11 mouse cellular contexts compared by ENCODE assay signal in genomic region chr5:115483385-115483784, GRCm38 (mm10). TPM values are rescaled to one million over a fixed set of nuclear protein-coding genes. Genes with fewer than 3 reads are reported as not detected.
DNase-seq lines count a peak whose midpoint lies in the region; ATAC-seq and TF ChIP-seq lines count a peak whose summit lies in the region.
"Had no signal": no experiment of that assay in that cellular context is flagged by ENCODE, and none has a peak within 500 bp of the region (broad histone marks: within the 10 kb centered on the region; RNA-seq: fewer than 3 reads in every experiment).

No protein-coding gene starts in this region.

- no peaks in the 10 kb centered on the region for H3K9me3 ChIP-seq in lung, postnatal 0 days (ENCODE audit: low read length)

- H3K79me2 ChIP-seq in heart, adult 2 months (replicated peaks; ENCODE audit: control insufficient read depth, insufficient read depth, low read length) = no peaks in the 10 kb centered on the region; the same call in 1 of the 2 replicates
- H3K79me2 ChIP-seq in macrophage (ENCODE audit: inconsistent target) = no peaks in the 10 kb centered on the region; the same call in 1 of the 2 replicates

- no peak for TF ChIP-seq EP300 in heart, adult 2 months (IDR thresholded peaks at IDR 0.05; ENCODE audit: insufficient read depth, low read depth, low read length)
- TF ChIP-seq EP300 in lung, postnatal 0 days (IDR thresholded peaks at IDR 0.05) = no peak

- TF ChIP-seq CTCF in heart, adult 2 months (IDR thresholded peaks at IDR 0.05) = peak; percentile 54
- TF ChIP-seq CTCF in lung, postnatal 0 days (IDR thresholded peaks at IDR 0.05) = 0 out of 2 replicates have a peak, but pooled peaks have one; percentile 6

- no peak for DNase-seq in heart, adult 2 months
- no peak for DNase-seq in heart, postnatal 36 days
- DNase-seq in lung, postnatal 0 days (ENCODE audit: low spot score) = no peak
- no peak for DNase-seq in lung, postnatal 36 days
- DNase-seq in adipocyte (ENCODE audit: low spot score) = no peak
- DNase-seq in right cerebral cortex, postnatal 4 days = no peak

- H3K4me3 ChIP-seq in heart, adult 2 months = no peak overlapping the region; the same call in 1 of the 2 replicates
- no peak overlapping the region for H3K4me3 ChIP-seq in lung, postnatal 0 days (ENCODE audit: low read depth, low read length)
- peak overlapping the region; percentile 60 for H3K4me3 ChIP-seq in macrophage (ENCODE audit: inconsistent target)

- H3K9ac ChIP-seq in heart, adult 2 months (ENCODE audit: low read depth, low read length) = no peak overlapping the region
- H3K9ac ChIP-seq in lung, postnatal 0 days (replicated peaks; ENCODE audit: low read depth) = no peak overlapping the region

- intact Hi-C loops in heart, adult 2 months (cut with DNase I) = loop anchor here (10.0 kb wide), 2 partner anchors 151 to 209 kb away; partner anchors contain the start of genes Coq5, Rab35 and Rnf10
- intact Hi-C loops in heart, postnatal 36 days (cut with DNase I) = no loop called here

- H3K4me2 ChIP-seq in lung, postnatal 0 days (replicated peaks; ENCODE audit: low read depth, low read length) = no peak overlapping the region; the same call in 1 of the 2 replicates

- H3K4me1 ChIP-seq in heart, adult 2 months (ENCODE audit: control insufficient read depth, insufficient read depth, low read length) = no peaks in the 10 kb centered on the region
- H3K4me1 ChIP-seq in lung, postnatal 0 days (ENCODE audit: insufficient read depth, low read depth, low read length) = no peaks in the 10 kb centered on the region; the same call in 1 of the 2 replicates

- WGBS in heart, adult 2 months = 67% methylated on average over 6 of the region's 6 CpGs
- 57% methylated on average over 6 of the region's 6 CpGs for WGBS in lung, postnatal 0 days
- 84% methylated on average over 6 of the region's 6 CpGs for WGBS in macrophage (ENCODE audit: missing documents)

- H3K27me3 ChIP-seq in heart, adult 2 months (ENCODE audit: control insufficient read depth, insufficient read depth, low read length) = no peaks in the 10 kb centered on the region
- H3K27me3 ChIP-seq in lung, postnatal 0 days (replicated peaks; ENCODE audit: insufficient read depth, low read length) = no peaks in the 10 kb centered on the region

- no peak for ATAC-seq in lung, postnatal 0 days
- no peak for ATAC-seq in megakaryocyte, adult 5-6 weeks (ENCODE audit: poor library complexity, severe bottlenecking)

- no peak overlapping the region; the same call in 1 of the 2 replicates for H3K27ac ChIP-seq in heart, adult 2 months
- H3K27ac ChIP-seq in lung, postnatal 0 days (ENCODE audit: low read length) = no peak overlapping the region
- no peak overlapping the region for H3K27ac ChIP-seq in macrophage

- TF ChIP-seq POLR2A in heart, adult 2 months (IDR thresholded peaks at IDR 0.05; ENCODE audit: insufficient read depth, low read depth, low read length) = no peak

- no peaks in the 10 kb centered on the region for H3K36me3 ChIP-seq in heart, adult 2 months (ENCODE audit: control insufficient read depth, insufficient read depth, low read length)
- 0 out of 2 replicates have a peak, but pooled peaks cover 3% of the 10 kb centered on the region for H3K36me3 ChIP-seq in lung, postnatal 0 days (ENCODE audit: insufficient read depth, low read length)
- 0 out of 2 replicates have a peak, but pooled peaks cover 6% of the 10 kb centered on the region for H3K36me3 ChIP-seq in macrophage (ENCODE audit: inconsistent target)

RNA-seq across cellular contexts. Expression of gene Sirt4, which starts 1.1 kb away (rescaled TPM):
- 10 to 100 TPM; 15.3 to 18.8 TPM for total RNA-seq in heart, adult 2 months (2021)
- polyA plus RNA-seq in heart, adult 2 months (2012; rRNA removed) = 25.1 and 31.3 TPM in 2 replicates
- 10 to 100 TPM; 17.9 to 18.1 TPM for total RNA-seq in heart, postnatal 36 days (2021)
- polyA plus RNA-seq in lung, postnatal 0 days (2015; fragmentation: Nextera tagmentation; extraction: Ambion mirVana) = 15.7 and 18.0 TPM in 2 replicates
- total RNA-seq in macrophage (2018; cell fraction: chromatin; rRNA removed) = 10 to 100 TPM in 24 of 26 experiments, 1 to 10 TPM in 2; 6.2 to 80.4 (median 31.0) TPM
- 10 to 100 TPM in 4 of 26 experiments, 1 to 10 TPM in 22; 2.0 to 12.0 (median 7.2) TPM for total RNA-seq in macrophage (2018; cell fraction: cytosol; rRNA removed)
- 10 to 100 TPM in 25 of 26 experiments, 1 to 10 TPM in 1; 4.8 to 59.3 (median 25.2) TPM for total RNA-seq in macrophage (2018; cell fraction: nucleus; rRNA removed)
- 6.7 to 11.2 TPM (median 7.2 TPM) in 3 replicates for polyA plus RNA-seq in macrophage (2018)
- total RNA-seq in megakaryocyte, adult 5-6 weeks (2015) = 3.6 and 5.4 TPM in 2 replicates
- total RNA-seq in megakaryocyte, adult 5-6 weeks (2017) = 2.0 and 3.3 TPM in 2 replicates

RNA-seq across cellular contexts. Expression of gene Pla2g1b, which starts 17.3 kb away (rescaled TPM):
- not detected for total RNA-seq in heart, adult 2 months (2021)
- not detected in 2 replicates for polyA plus RNA-seq in heart, adult 2 months (2012; rRNA removed)
- total RNA-seq in heart, postnatal 36 days (2021) = not detected
- polyA plus RNA-seq in lung, postnatal 0 days (2015; fragmentation: Nextera tagmentation; extraction: Ambion mirVana) = 70.5 and 71.7 TPM in 2 replicates
- total RNA-seq in macrophage (2018; cell fraction: chromatin; rRNA removed) = not detected
- not detected for total RNA-seq in macrophage (2018; cell fraction: cytosol; rRNA removed)
- total RNA-seq in macrophage (2018; cell fraction: nucleus; rRNA removed) = not detected
- polyA plus RNA-seq in macrophage (2018) = not detected in 3 replicates
- total RNA-seq in megakaryocyte, adult 5-6 weeks (2015) = not detected in 2 replicates
- total RNA-seq in megakaryocyte, adult 5-6 weeks (2017) = not detected in 2 replicates
- total RNA-seq: adrenal gland, adult 2 months; gastrocnemius, postnatal 36 days; layer of hippocampus, postnatal 10 days had no signal
- polyA plus RNA-seq: adrenal gland, adult 2 months had no signal

RNA-seq across cellular contexts. Expression of gene Pxn, which starts 23.1 kb away (rescaled TPM):
- 10 to 100 TPM; 35.9 to 37.1 TPM for total RNA-seq in heart, adult 2 months (2021)
- polyA plus RNA-seq in heart, adult 2 months (2012; rRNA removed) = 51.9 and 56.5 TPM in 2 replicates
- 10 to 100 TPM; 36.2 to 37.9 TPM for total RNA-seq in heart, postnatal 36 days (2021)
- polyA plus RNA-seq in lung, postnatal 0 days (2015; fragmentation: Nextera tagmentation; extraction: Ambion mirVana) = 56.4 and 59.3 TPM in 2 replicates
- total RNA-seq in macrophage (2018; cell fraction: chromatin; rRNA removed) = 100 to 1,000 TPM; 147 to 750 (median 196) TPM
- 100 to 1,000 TPM in 5 of 26 experiments, 10 to 100 TPM in 21; 72.4 to 157 (median 88.1) TPM for total RNA-seq in macrophage (2018; cell fraction: cytosol; rRNA removed)
- total RNA-seq in macrophage (2018; cell fraction: nucleus; rRNA removed) = 100 to 1,000 TPM; 108 to 337 (median 136) TPM
- 48.5 to 74.5 TPM (median 67.7 TPM) in 3 replicates for polyA plus RNA-seq in macrophage (2018)
- total RNA-seq in megakaryocyte, adult 5-6 weeks (2015) = 81.3 and 93.8 TPM in 2 replicates
- total RNA-seq in megakaryocyte, adult 5-6 weeks (2017) = 151 and 199 TPM in 2 replicates

RNA-seq across cellular contexts. Expression of gene Msi1, which starts 54.0 kb away (rescaled TPM):
- total RNA-seq in heart, adult 2 months (2021) = under 1 TPM; 0.55 to 0.99 TPM
- polyA plus RNA-seq in heart, adult 2 months (2012; rRNA removed) = 0.61 and 0.64 TPM in 2 replicates
- 1 to 10 TPM in 1 of 2 experiments, under 1 TPM in 1; 0.92 to 1.2 TPM for total RNA-seq in heart, postnatal 36 days (2021)
- 1.2 TPM in 2 replicates for polyA plus RNA-seq in lung, postnatal 0 days (2015; fragmentation: Nextera tagmentation; extraction: Ambion mirVana)
- under 1 TPM in 1 of 26 experiments, not detected in 25; 0.38 TPM for total RNA-seq in macrophage (2018; cell fraction: chromatin; rRNA removed)
- total RNA-seq in macrophage (2018; cell fraction: cytosol; rRNA removed) = under 1 TPM in 1 of 26 experiments, not detected in 25; 0.14 TPM
- not detected for total RNA-seq in macrophage (2018; cell fraction: nucleus; rRNA removed)
- not detected in 3 replicates for polyA plus RNA-seq in macrophage (2018)
- total RNA-seq in megakaryocyte, adult 5-6 weeks (2015) = not detected in 2 replicates
- total RNA-seq in megakaryocyte, adult 5-6 weeks (2017) = not detected in 2 replicates
